Mouse (Mus musculus) bone marrow, adult 2 months (tissue): Measurements from ENCODE around the gene Golt1a.

ENCODE experiments used
- CTCF ChIP-seq: fragments of 200-500 bp; IDR thresholded peaks from 2 replicates; pipeline ENCODE4 v1.5.1; 2011; ENCODE audit warnings: low read length, control low read depth; ENCODE audit not compliant: control insufficient read depth, insufficient read depth
- POLR2A ChIP-seq: fragments of 200-500 bp; IDR thresholded peaks from 2 replicates; pipeline ENCODE4 v1.6.1; 2011; ENCODE audit warnings: low read depth, mild to moderate bottlenecking, control low read depth, low read length, borderline replicate concordance; ENCODE audit not compliant: control insufficient read depth

- TF ChIP-seq CTCF (no peak), POLR2A (no peak)
These were observed 35.4 kb upstream of the Golt1a start for GRCm38 (mm10) chr1:133274163-133274562.
